Mouse (Mus musculus) midbrain, embryonic 16.5 days (tissue): Measurements from ENCODE around the gene Ankrd61. TPM values are rescaled to one million over a fixed set of nuclear protein-coding genes. Genes with fewer than 3 reads are reported as not detected.

ENCODE experiments used
- ATAC-seq: fragments of 200-750 bp; cut with Nextera tagmentation; 2 replicates; pipeline ENCODE4 v1.8.0; 2017; ENCODE audit warnings: moderate TSS enrichment
- H3K27ac ChIP-seq: fragments of 300-500 bp; sonication (generic); 2 replicates; pipeline ENCODE4 v1.5.1; 2014; ENCODE audit warnings: mild to moderate bottlenecking, low read length, mixed read lengths
- H3K27me3 ChIP-seq: fragments of 300-500 bp; sonication (generic); 2 replicates; pipeline ENCODE4 v1.6.1; 2014; ENCODE audit warnings: low read depth, low read length, mixed read lengths; ENCODE audit not compliant: control insufficient read depth, insufficient read depth
- H3K36me3 ChIP-seq: fragments of 300-500 bp; sonication (generic); 2 replicates; pipeline ENCODE4 v1.6.1; 2014; ENCODE audit warnings: mild to moderate bottlenecking, low read length, moderate library complexity, mixed read lengths; ENCODE audit not compliant: control insufficient read depth, insufficient read depth
- H3K4me1 ChIP-seq: fragments of 300-500 bp; sonication (generic); 2 replicates; pipeline ENCODE4 v1.6.1; 2014; ENCODE audit warnings: mild to moderate bottlenecking, low read length, mixed read lengths; ENCODE audit not compliant: control insufficient read depth, insufficient read depth
- H3K4me2 ChIP-seq: fragments of 300-500 bp; sonication (generic); 2 replicates; pipeline ENCODE4 v1.6.1; 2014; ENCODE audit warnings: mild to moderate bottlenecking, low read length, mixed read lengths
- H3K4me3 ChIP-seq: fragments of 300-500 bp; sonication (generic); 2 replicates; pipeline ENCODE4 v1.5.1; 2014; ENCODE audit warnings: low read depth, mild to moderate bottlenecking, low read length, moderate library complexity, mixed read lengths
- H3K9ac ChIP-seq: fragments of 300-500 bp; sonication (generic); 2 replicates; pipeline ENCODE4 v1.6.1; 2014; ENCODE audit warnings: low read depth, low read length, mixed read lengths
- H3K9me3 ChIP-seq: fragments of 300-500 bp; sonication (generic); replicated peaks from 2 replicates; pipeline ENCODE4 v1.6.1; 2014; ENCODE audit warnings: mild to moderate bottlenecking, low read length, mixed read lengths; ENCODE audit not compliant: control insufficient read depth, poor library complexity, severe bottlenecking
- WGBS: fragments of 180-500 bp; shearing (Covaris S2); extraction: QIAGEN DNeasy Blood & Tissue Kit; methylation state at CpG from one replicate; pipeline ENCODE4 v1.1.7; 2014; 5-methylcytosine and 5-hydroxymethylcytosine counted together
- polyA plus RNA-seq: library from polyadenylated mRNA; unstranded; fragments of >200 nt; fragmentation: Nextera tagmentation; extraction: Ambion mirVana; gene quantifications from 2 replicates; pipeline ENCODE4 v1.2.1, GENCODE M21; 2015

Gene Ankrd61
- 0.45 and 0.78 TPM in 2 replicates for polyA plus RNA-seq

- Histone ChIP-seq H3K27me3 (no peaks in the 10 kb centered on the region), H3K4me2 (no peak within 1 kb of the TSS), H3K27ac (no peak within 1 kb of the TSS), H3K36me3 (peaks cover 32% of the 10 kb centered on the region), H3K9me3 (no peaks in the 10 kb centered on the region), H3K4me1 (no peaks in the 10 kb centered on the region), H3K4me3 (no peak within 1 kb of the TSS), H3K9ac (no peak within 1 kb of the TSS)
- WGBS: 88% methylated on average over 14 of the region's 14 CpGs
- ATAC-seq: no peak
These were observed at the start of gene Ankrd61 for GRCm38 (mm10) chr5:143897635-143898330. Gene Ankrd61 (minus strand): TSS chr5:143897685.

GRCm38 (mm10) chr5:143943231-143944125, 46.0 kb upstream of the Ankrd61 start:
- no peak overlapping the region for H3K4me2 ChIP-seq
- no peak overlapping the region for H3K4me3 ChIP-seq
- no peak for ATAC-seq
- no peak overlapping the region for H3K27ac ChIP-seq
- H3K4me1 ChIP-seq: no peaks in the 10 kb centered on the region
- 0 out of 2 replicates have a peak, but pooled peaks cover 3% of the 10 kb centered on the region for H3K9me3 ChIP-seq
- H3K27me3 ChIP-seq: no peaks in the 10 kb centered on the region
- WGBS: 86% methylated on average over 14 of the region's 14 CpGs
- no peaks in the 10 kb centered on the region for H3K36me3 ChIP-seq
- H3K9ac ChIP-seq: no peak overlapping the region

GRCm38 (mm10) chr5:143941588-143941987, 44.1 kb upstream of the Ankrd61 start:
- Histone ChIP-seq H3K4me3 (no peak overlapping the region), H3K4me2 (no peak overlapping the region), H3K9me3 (0 out of 2 replicates have a peak, but pooled peaks cover 3% of the 10 kb centered on the region), H3K27ac (no peak overlapping the region), H3K9ac (no peak overlapping the region), H3K27me3 (no peaks in the 10 kb centered on the region), H3K36me3 (no peaks in the 10 kb centered on the region), H3K4me1 (no peaks in the 10 kb centered on the region)
- WGBS: 23% methylated on average over 10 of the region's 10 CpGs
- no peak for ATAC-seq

- H3K4me1 ChIP-seq: 0 out of 2 replicates have a peak, but pooled peaks cover 2% of the 10 kb centered on the region
- no peaks in the 10 kb centered on the region for H3K27me3 ChIP-seq
- no peaks in the 10 kb centered on the region for H3K36me3 ChIP-seq
- no peaks in the 10 kb centered on the region for H3K9me3 ChIP-seq
- 88% methylated on average over 9 of the region's 9 CpGs for WGBS
- H3K4me3 ChIP-seq: no peak overlapping the region
- no peak overlapping the region for H3K27ac ChIP-seq
- no peak for ATAC-seq
- no peak overlapping the region for H3K4me2 ChIP-seq
- no peak overlapping the region for H3K9ac ChIP-seq
These were observed 38.7 kb upstream of the Ankrd61 start for GRCm38 (mm10) chr5:143936156-143936555.

GRCm38 (mm10) chr5:143933875-143934274, 36.4 kb upstream of the Ankrd61 start:
- Histone ChIP-seq H3K9ac (no peak overlapping the region), H3K27ac (no peak overlapping the region), H3K27me3 (no peaks in the 10 kb centered on the region), H3K36me3 (peaks cover 6% of the 10 kb centered on the region), H3K4me1 (0 out of 2 replicates have a peak, but pooled peaks cover 2% of the 10 kb centered on the region), H3K4me3 (no peak overlapping the region), H3K4me2 (no peak overlapping the region), H3K9me3 (no peaks in the 10 kb centered on the region)
- WGBS: 88% methylated on average over 1 of the region's 1 CpGs
- no peak for ATAC-seq

GRCm38 (mm10) chr5:143933414-143933813, 35.9 kb upstream of the Ankrd61 start:
- Histone ChIP-seq H3K36me3 (peaks cover 8% of the 10 kb centered on the region), H3K9me3 (no peaks in the 10 kb centered on the region), H3K4me3 (no peak overlapping the region), H3K4me2 (no peak overlapping the region), H3K4me1 (0 out of 2 replicates have a peak, but pooled peaks cover 2% of the 10 kb centered on the region), H3K9ac (no peak overlapping the region), H3K27me3 (no peaks in the 10 kb centered on the region), H3K27ac (no peak overlapping the region)
- no peak for ATAC-seq
- WGBS: 77% methylated on average over 11 of the region's 11 CpGs

- no peak for ATAC-seq
- Histone ChIP-seq H3K9ac (no peak within 1 kb of the TSS), H3K4me2 (peak within 1 kb of the TSS; percentile 31), H3K4me1 (0 out of 2 replicates have a peak, but pooled peaks cover 2% of the 10 kb centered on the region), H3K4me3 (0 out of 2 replicates have a peak within 1 kb of the TSS, but pooled peaks have one; percentile 5), H3K9me3 (no peaks in the 10 kb centered on the region), H3K27me3 (no peaks in the 10 kb centered on the region), H3K36me3 (peaks cover 12% of the 10 kb centered on the region), H3K27ac (no peak within 1 kb of the TSS)
- 13% methylated on average over 8 of the region's 8 CpGs for WGBS
These were observed 35.3 kb upstream of the Ankrd61 start, which contains the start of gene Rsph10b for GRCm38 (mm10) chr5:143932831-143933230. Gene Rsph10b (plus strand): TSS chr5:143933035.

- 88% methylated on average over 6 of the region's 6 CpGs for WGBS
- Histone ChIP-seq H3K27me3 (no peaks in the 10 kb centered on the region), H3K4me1 (0 out of 2 replicates have a peak, but pooled peaks cover 2% of the 10 kb centered on the region), H3K36me3 (peaks cover 12% of the 10 kb centered on the region), H3K9ac (no peak overlapping the region), H3K4me2 (no peak overlapping the region), H3K27ac (no peak overlapping the region), H3K4me3 (no peak overlapping the region), H3K9me3 (no peaks in the 10 kb centered on the region)
- no peak for ATAC-seq
These were observed 34.5 kb upstream of the Ankrd61 start for GRCm38 (mm10) chr5:143931863-143932580.
